Mouse (Mus musculus): ENCODE data around the gene Fra10ac1. TPM values are rescaled to one million over a fixed set of nuclear protein-coding genes. Genes with fewer than 3 reads are reported as not detected.

The Fra10ac1 gene
- polyA plus RNA-seq, 1 experiment from 2014 or later: 35.4 TPM

- ATAC-seq (ENCODE audit: insufficient read depth, low FRiP score): no peak
- Histone ChIP-seq H3K4me3 (replicated peaks; ENCODE audit: low read length) (no peak overlapping the region), H3K4me2 (ENCODE audit: low read depth, low read length) (no peak overlapping the region), H3K27ac (ENCODE audit: low read length) (no peak overlapping the region), H3K9ac (ENCODE audit: low read length) (no peak overlapping the region), H3K36me3 (ENCODE audit: control insufficient read depth, insufficient read depth, low read length) (peaks cover 7% of the 10 kb centered on the region; the same call in 1 of the 2 replicates), H3K9me3 (replicated peaks; ENCODE audit: control insufficient read depth, low read length) (no peaks in the 10 kb centered on the region), H3K4me1 (ENCODE audit: control insufficient read depth, insufficient read depth, low read length) (no peaks in the 10 kb centered on the region), H3K27me3 (ENCODE audit: control insufficient read depth, insufficient read depth, low read length) (no peaks in the 10 kb centered on the region)
- WGBS: 51% methylated on average over 9 of the region's 9 CpGs
Measured at GRCm38 (mm10) chr19:38206669-38207068, 17.3 kb downstream of the Fra10ac1 start.

- 79% methylated on average over 5 of the region's 5 CpGs for WGBS
Measured at GRCm38 (mm10) chr19:38198731-38199130, 25.2 kb downstream of the Fra10ac1 start.

GRCm38 (mm10) chr19:38195245-38195644, 28.7 kb downstream of the Fra10ac1 start:
- Histone ChIP-seq H3K27me3 (ENCODE audit: control insufficient read depth, insufficient read depth, low read length) (no peaks in the 10 kb centered on the region), H3K27ac (ENCODE audit: low read length) (no peak overlapping the region), H3K4me3 (replicated peaks; ENCODE audit: low read length) (no peak overlapping the region), H3K9ac (ENCODE audit: low read length) (no peak overlapping the region), H3K36me3 (ENCODE audit: control insufficient read depth, insufficient read depth, low read length) (no peaks in the 10 kb centered on the region), H3K9me3 (replicated peaks; ENCODE audit: control insufficient read depth, low read length) (no peaks in the 10 kb centered on the region), H3K4me1 (ENCODE audit: control insufficient read depth, insufficient read depth, low read length) (no peaks in the 10 kb centered on the region), H3K4me2 (ENCODE audit: low read depth, low read length) (no peak overlapping the region)
- WGBS: 90% methylated on average over 4 of the region's 4 CpGs
- no peak for ATAC-seq (ENCODE audit: insufficient read depth, low FRiP score)

More at GRCm38 (mm10) chr19:38198731-38199130, 25.2 kb downstream of the Fra10ac1 start:
- Histone ChIP-seq H3K27me3 (ENCODE audit: control insufficient read depth, insufficient read depth, low read length) (no peaks in the 10 kb centered on the region), H3K4me2 (ENCODE audit: low read depth, low read length) (no peak overlapping the region), H3K9me3 (replicated peaks; ENCODE audit: control insufficient read depth, low read length) (no peaks in the 10 kb centered on the region), H3K4me1 (ENCODE audit: control insufficient read depth, insufficient read depth, low read length) (no peaks in the 10 kb centered on the region), H3K9ac (ENCODE audit: low read length) (no peak overlapping the region), H3K4me3 (replicated peaks; ENCODE audit: low read length) (no peak overlapping the region), H3K27ac (ENCODE audit: low read length) (no peak overlapping the region), H3K36me3 (ENCODE audit: control insufficient read depth, insufficient read depth, low read length) (peaks cover 6% of the 10 kb centered on the region; the same call in 1 of the 2 replicates)
- no peak for ATAC-seq (ENCODE audit: insufficient read depth, low FRiP score)

- 67% methylated on average over 5 of the region's 5 CpGs for WGBS
- Histone ChIP-seq H3K9ac (ENCODE audit: low read length) (no peak overlapping the region), H3K27ac (ENCODE audit: low read length) (no peak overlapping the region), H3K27me3 (ENCODE audit: control insufficient read depth, insufficient read depth, low read length) (no peaks in the 10 kb centered on the region), H3K36me3 (ENCODE audit: control insufficient read depth, insufficient read depth, low read length) (0 out of 2 replicates have a peak, but pooled peaks cover 5% of the 10 kb centered on the region), H3K4me2 (ENCODE audit: low read depth, low read length) (no peak overlapping the region), H3K9me3 (replicated peaks; ENCODE audit: control insufficient read depth, low read length) (no peaks in the 10 kb centered on the region), H3K4me3 (replicated peaks; ENCODE audit: low read length) (no peak overlapping the region), H3K4me1 (ENCODE audit: control insufficient read depth, insufficient read depth, low read length) (no peaks in the 10 kb centered on the region)
- ATAC-seq (ENCODE audit: insufficient read depth, low FRiP score): no peak
Measured at GRCm38 (mm10) chr19:38191446-38191845, 32.5 kb downstream of the Fra10ac1 start.

GRCm38 (mm10) chr19:38190606-38191005, 33.4 kb downstream of the Fra10ac1 start:
- Histone ChIP-seq H3K27ac (ENCODE audit: low read length) (no peak overlapping the region), H3K36me3 (ENCODE audit: control insufficient read depth, insufficient read depth, low read length) (0 out of 2 replicates have a peak, but pooled peaks cover 5% of the 10 kb centered on the region), H3K4me3 (replicated peaks; ENCODE audit: low read length) (no peak overlapping the region), H3K27me3 (ENCODE audit: control insufficient read depth, insufficient read depth, low read length) (no peaks in the 10 kb centered on the region), H3K4me2 (ENCODE audit: low read depth, low read length) (no peak overlapping the region), H3K9ac (ENCODE audit: low read length) (no peak overlapping the region), H3K4me1 (ENCODE audit: control insufficient read depth, insufficient read depth, low read length) (no peaks in the 10 kb centered on the region), H3K9me3 (replicated peaks; ENCODE audit: control insufficient read depth, low read length) (no peaks in the 10 kb centered on the region)
- 75% methylated on average over 3 of the region's 3 CpGs for WGBS
- no peak for ATAC-seq (ENCODE audit: insufficient read depth, low FRiP score)

- H3K4me2 ChIP-seq (ENCODE audit: low read depth, low read length): no peak overlapping the region
- H3K9ac ChIP-seq (ENCODE audit: low read length): no peak overlapping the region
- H3K4me3 ChIP-seq (replicated peaks; ENCODE audit: low read length): no peak overlapping the region
- WGBS: 89% methylated on average over 2 of the region's 2 CpGs
- H3K9me3 ChIP-seq (replicated peaks; ENCODE audit: control insufficient read depth, low read length): no peaks in the 10 kb centered on the region
- no peaks in the 10 kb centered on the region for H3K27me3 ChIP-seq (ENCODE audit: control insufficient read depth, insufficient read depth, low read length)
- H3K27ac ChIP-seq (ENCODE audit: low read length): no peak overlapping the region
- 0 out of 2 replicates have a peak, but pooled peaks cover 5% of the 10 kb centered on the region for H3K36me3 ChIP-seq (ENCODE audit: control insufficient read depth, insufficient read depth, low read length)
- no peaks in the 10 kb centered on the region for H3K4me1 ChIP-seq (ENCODE audit: control insufficient read depth, insufficient read depth, low read length)
- no peak for ATAC-seq (ENCODE audit: insufficient read depth, low FRiP score)
Measured at GRCm38 (mm10) chr19:38187345-38187680, 36.6 kb downstream of the Fra10ac1 start.

GRCm38 (mm10) chr19:38186631-38187344, 37.2 kb downstream of the Fra10ac1 start:
- Histone ChIP-seq H3K36me3 (ENCODE audit: control insufficient read depth, insufficient read depth, low read length) (0 out of 2 replicates have a peak, but pooled peaks cover 5% of the 10 kb centered on the region), H3K27me3 (ENCODE audit: control insufficient read depth, insufficient read depth, low read length) (no peaks in the 10 kb centered on the region), H3K9me3 (replicated peaks; ENCODE audit: control insufficient read depth, low read length) (no peaks in the 10 kb centered on the region), H3K4me2 (ENCODE audit: low read depth, low read length) (no peak overlapping the region), H3K27ac (ENCODE audit: low read length) (no peak overlapping the region), H3K4me3 (replicated peaks; ENCODE audit: low read length) (no peak overlapping the region), H3K4me1 (ENCODE audit: control insufficient read depth, insufficient read depth, low read length) (no peaks in the 10 kb centered on the region), H3K9ac (ENCODE audit: low read length) (no peak overlapping the region)
- WGBS: 79% methylated on average over 5 of the region's 5 CpGs
- no peak for ATAC-seq (ENCODE audit: insufficient read depth, low FRiP score)

GRCm38 (mm10) chr19:38179675-38180074, 44.3 kb downstream of the Fra10ac1 start:
- Histone ChIP-seq H3K27ac (ENCODE audit: low read length) (no peak overlapping the region), H3K4me1 (ENCODE audit: control insufficient read depth, insufficient read depth, low read length) (no peaks in the 10 kb centered on the region), H3K36me3 (ENCODE audit: control insufficient read depth, insufficient read depth, low read length) (no peaks in the 10 kb centered on the region), H3K4me2 (ENCODE audit: low read depth, low read length) (no peak overlapping the region), H3K4me3 (replicated peaks; ENCODE audit: low read length) (no peak overlapping the region), H3K27me3 (ENCODE audit: control insufficient read depth, insufficient read depth, low read length) (no peaks in the 10 kb centered on the region), H3K9me3 (replicated peaks; ENCODE audit: control insufficient read depth, low read length) (no peaks in the 10 kb centered on the region), H3K9ac (ENCODE audit: low read length) (no peak overlapping the region)
- no peak for ATAC-seq (ENCODE audit: insufficient read depth, low FRiP score)
- 84% methylated on average over 9 of the region's 9 CpGs for WGBS

GRCm38 (mm10) chr19:38164633-38165032, 59.3 kb downstream of the Fra10ac1 start:
- H3K27ac ChIP-seq (ENCODE audit: low read length): no peak overlapping the region
- no peaks in the 10 kb centered on the region for H3K9me3 ChIP-seq (replicated peaks; ENCODE audit: control insufficient read depth, low read length)
- H3K36me3 ChIP-seq (ENCODE audit: control insufficient read depth, insufficient read depth, low read length): no peaks in the 10 kb centered on the region
- WGBS: 45% methylated on average over 2 of the region's 2 CpGs
- no peak overlapping the region for H3K4me3 ChIP-seq (replicated peaks; ENCODE audit: low read length)
- no peaks in the 10 kb centered on the region for H3K4me1 ChIP-seq (ENCODE audit: control insufficient read depth, insufficient read depth, low read length)
- no peaks in the 10 kb centered on the region for H3K27me3 ChIP-seq (ENCODE audit: control insufficient read depth, insufficient read depth, low read length)
- ATAC-seq (ENCODE audit: insufficient read depth, low FRiP score): no peak
- no peak overlapping the region for H3K9ac ChIP-seq (ENCODE audit: low read length)
- no peak overlapping the region for H3K4me2 ChIP-seq (ENCODE audit: low read depth, low read length)
